Mouse (Mus musculus) monocyte, adult 5-6 weeks (primary cell): ENCODE measurements around the gene Wdr83. TPM values are rescaled to one million over a fixed set of nuclear protein-coding genes. Genes with fewer than 3 reads are reported as not detected.

Source experiments
- ATAC-seq: fragments of 153-309, 156-312 bp; replicated peaks from 2 replicates; pipeline ENCODE4 v1.8.0; 2017; ENCODE audit warnings: mild to moderate bottlenecking; ENCODE audit not compliant: low TSS enrichment, insufficient number of reproducible peaks, severe bottlenecking, poor library complexity, low FRiP score
- total RNA-seq: library from RNA; stranded (forward); fragments of 200-1000, 200-491, 200-594 nt; gene quantifications from 3 replicates; pipeline ENCODE4 v1.2.3, GENCODE M21; 2017

Gene Wdr83
- total RNA-seq, 1 experiment from 2014 or later: 13.6 TPM

DNA sequence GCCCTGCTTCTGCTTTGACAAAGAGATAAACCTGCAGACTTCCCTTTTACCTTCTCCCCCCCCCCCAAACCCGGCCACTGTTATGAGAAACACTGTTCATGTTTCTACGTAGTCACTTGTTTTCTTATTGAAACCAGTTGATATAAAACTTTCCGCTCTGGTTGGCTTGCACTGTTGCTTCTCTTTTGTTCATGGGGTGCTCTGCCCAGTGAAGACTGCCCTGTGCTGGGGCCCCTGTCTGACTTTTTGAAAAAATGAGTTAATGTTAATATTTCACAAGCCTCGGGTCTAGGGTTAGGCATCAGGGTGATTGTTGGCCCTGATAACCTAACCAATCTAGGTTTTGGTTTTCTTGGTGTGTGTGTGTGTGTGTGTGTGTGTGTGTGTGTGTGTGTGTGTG is 1.1 kb upstream of the Wdr83 start:
- 0 out of 2 replicates have a peak, but pooled peaks have one; percentile 10 for ATAC-seq

DNA sequence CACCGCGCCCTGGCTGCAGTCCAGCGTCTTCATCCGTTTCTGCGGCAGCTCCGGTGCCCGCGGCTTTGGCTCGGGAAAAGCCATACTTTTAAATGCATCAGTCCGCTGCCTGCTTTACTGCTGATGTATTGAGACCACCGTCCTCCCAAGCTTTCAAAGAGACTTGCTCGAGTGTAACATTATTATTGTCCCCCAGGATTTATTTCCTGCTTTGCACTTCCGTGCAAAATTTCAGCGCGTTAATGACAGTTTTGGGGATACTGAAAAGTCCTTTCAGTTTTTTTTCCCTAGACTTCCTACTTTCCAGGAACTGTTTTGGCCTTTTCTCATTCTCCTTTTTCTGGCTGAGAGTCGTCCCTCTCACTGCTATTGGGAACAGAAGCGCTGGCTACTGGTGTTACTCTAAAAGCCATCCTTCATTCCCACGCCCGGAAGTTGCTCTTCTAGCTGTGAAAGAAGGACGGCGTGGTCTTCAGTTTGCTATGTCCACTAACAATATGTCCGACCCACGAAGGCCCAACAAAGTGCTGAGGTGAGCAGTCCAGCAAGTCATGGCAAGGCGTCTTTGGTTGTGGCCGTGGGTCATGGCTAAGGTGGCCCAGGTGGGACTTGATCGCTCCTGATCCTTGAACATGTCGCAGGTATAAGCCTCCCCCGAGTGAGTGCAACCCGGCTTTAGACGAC is 432 bp downstream of the Wdr83 start, which contains the start of gene Wdr83os:
Gene Wdr83os, plus strand, starts transcription at position 209 of the 684 bp plus-strand sequence.
- peak; percentile 10; the same call in 1 of the 2 replicates for ATAC-seq

DNA sequence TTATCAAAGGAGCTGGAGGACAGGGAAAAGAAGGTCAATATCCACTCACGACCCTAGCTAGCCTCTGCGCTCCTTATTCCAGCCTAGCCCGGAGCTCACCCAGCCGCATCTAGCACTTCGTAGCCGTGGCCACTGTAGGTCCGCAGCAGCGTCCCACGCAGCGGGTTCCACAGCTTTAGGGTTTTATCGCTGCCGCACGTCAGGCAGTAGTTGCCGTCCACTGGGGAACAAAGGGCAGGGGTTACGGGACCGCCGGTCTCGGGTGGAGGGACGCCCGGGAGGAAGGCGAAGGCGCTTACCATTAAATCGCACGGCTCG is 933 bp downstream of the Wdr83 start:
- no peak for ATAC-seq

DNA sequence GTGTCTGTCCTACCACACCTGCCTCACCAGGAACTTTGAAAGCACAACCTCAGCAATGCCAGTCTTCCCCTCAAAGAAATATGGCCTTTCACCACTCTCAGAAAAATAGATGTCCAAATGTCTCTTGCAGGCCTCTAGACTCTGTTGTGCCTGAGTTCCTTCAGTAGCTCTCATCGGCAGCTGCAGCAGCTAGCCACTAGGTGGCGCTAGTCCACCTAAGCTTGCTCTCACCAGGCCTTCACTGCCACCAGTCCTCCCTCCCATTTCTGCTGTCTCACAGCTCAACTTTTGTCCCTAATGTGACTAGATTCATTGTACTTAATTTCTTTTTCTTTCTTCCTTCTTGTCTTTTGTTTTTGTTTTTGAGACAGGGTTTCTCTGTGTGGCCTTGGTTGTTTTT is 4.1 kb downstream of the Wdr83 start:
- 0 out of 2 replicates have a peak, but pooled peaks have one; percentile 23 for ATAC-seq

DNA sequence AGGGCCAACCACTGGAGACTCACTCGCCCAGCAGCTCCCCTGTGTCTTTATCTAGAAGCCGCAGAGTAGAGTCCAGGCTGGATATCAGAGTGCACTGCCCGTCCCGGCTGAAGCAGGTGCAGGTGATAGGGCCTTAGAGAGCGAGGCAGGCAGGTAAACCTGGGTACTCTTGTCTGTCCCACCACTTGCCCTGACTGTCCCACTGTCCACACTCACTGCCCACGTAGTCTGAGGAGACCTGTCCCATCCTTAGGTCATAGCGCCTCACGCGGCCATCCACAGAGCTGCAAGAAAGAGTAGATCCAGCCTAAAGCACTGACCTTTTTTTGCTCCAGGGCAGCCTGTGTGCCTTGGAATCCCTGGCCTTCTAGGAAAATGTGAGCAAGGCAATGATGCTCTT is 5.1 kb downstream of the Wdr83 start:
- ATAC-seq: no peak

DNA sequence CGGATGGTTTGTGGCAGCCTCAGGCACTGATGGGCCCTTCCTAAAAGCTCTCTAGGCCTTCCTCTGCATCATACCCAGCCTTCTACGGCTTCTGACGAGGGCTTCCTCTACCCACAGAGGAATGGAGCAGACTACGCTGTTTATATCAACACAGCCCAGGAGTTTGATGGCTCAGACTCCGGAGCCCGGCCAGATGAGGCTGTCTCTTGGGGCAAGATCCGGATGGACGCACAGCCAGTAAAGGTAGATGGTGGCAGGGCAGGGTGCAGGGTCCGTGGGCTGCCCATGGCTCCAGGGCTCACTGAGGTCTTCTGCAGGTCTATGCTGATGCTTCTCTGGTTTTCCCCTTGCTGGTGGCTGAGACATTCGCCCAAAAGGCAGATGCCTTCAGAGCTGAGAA is 6.5 kb downstream of the Wdr83 start:
- no peak for ATAC-seq

DNA sequence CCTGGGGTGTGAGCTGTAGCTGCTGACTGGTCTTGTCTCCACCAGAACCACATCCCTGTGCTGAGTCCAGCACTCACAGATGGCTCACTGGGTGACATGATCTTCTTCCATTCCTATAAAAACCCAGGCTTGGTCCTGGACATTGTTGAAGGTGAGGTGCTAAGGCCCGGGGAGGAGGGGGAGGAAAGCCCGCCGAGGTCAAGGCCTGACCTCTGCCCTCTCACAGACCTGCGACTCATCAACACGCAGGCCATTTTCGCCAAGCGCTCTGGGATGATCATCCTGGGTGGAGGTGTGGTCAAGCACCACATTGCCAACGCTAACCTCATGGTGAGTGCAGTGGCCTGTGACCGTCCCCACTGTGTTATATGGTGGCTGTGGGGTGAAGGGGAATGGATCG is 6.9 kb downstream of the Wdr83 start:
- ATAC-seq: no peak

DNA sequence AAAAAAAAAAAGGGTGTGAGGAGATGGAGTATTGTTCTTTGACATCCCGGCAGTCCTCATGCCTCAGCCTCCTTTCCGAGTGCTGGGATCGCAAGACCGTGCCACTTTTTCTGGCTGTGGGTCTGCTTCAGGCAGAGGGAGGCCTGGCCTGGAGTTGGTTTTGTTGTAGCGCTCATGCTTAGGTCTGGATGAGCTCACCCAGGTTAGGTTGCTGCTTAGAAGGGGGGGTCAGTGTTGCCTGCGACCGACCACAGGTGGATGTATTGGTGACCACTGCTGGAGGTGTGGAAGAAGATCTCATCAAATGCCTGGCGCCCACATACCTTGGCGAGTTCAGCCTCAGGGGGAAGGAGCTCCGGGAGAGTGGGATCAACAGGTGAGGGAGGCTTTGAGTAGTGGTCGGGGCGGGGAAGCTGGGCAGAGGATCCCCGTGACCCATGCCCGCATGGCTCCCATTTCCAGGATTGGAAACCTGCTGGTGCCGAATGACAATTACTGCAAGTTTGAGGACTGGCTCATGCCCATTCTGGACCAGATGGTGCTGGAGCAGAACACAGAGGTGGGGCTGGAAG is 8.0 kb downstream of the Wdr83 start:
- ATAC-seq: no peak

DNA sequence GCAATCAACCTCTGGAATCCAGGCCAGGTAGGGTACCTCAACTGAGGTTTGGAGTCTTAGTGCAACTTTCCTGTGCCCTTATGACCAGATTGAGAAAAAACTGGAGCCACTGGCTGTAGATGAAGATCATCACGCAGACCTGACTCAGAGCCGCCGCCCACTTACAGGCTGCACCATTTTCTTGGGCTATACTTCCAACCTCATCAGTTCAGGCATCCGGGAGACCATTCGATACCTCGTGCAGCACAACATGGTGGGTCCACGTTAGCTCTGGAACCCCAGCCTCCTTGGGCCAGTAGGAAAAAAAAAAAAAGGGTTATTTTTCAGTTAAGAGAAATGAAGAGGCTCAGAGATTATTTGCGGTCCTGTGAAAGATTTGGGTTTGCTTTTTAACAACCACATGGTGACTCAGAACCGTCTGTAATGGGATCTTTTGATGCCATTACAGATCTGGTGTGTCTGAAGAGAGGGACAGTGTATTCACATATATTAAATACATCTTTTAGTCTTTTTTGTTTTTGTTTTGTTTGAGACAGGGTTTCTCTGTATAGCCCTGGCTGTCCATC is 8.7 kb downstream of the Wdr83 start:
- ATAC-seq: no peak

DNA sequence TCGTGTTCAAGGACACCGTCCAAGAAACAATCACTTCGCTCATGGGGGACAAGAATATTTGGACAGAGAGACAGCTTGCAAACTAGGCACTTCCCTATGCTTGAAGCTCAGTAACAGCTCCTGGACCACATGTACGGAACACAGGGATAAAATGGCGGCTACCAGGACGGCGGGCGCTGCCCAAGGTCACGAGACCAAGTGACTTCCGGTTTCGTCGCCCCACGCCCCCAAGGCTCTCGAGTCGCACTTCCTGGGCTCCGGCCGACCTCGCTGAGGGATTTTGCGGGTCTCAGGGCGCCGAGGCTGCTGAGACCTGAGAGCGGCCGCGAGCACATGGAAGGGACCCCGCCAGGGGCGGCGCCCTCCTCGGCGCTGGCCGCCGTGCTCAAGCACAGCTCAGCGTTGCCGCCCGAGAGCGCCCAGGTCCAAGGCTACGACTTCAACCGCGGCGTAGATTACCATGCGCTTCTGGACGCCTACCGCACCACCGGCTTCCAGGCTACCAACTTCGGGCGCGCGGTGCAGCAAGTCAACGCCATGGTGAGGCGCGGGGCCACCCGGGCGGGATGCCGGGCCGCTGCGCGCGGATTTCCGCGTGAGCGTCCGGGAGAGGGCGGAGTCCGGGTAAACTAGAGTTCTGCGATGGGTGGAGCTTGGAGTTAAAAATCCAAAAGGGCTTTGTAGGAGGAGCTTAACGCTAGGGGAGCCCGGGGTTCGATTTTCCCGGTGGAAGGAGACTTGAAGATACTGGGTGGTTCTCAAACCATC is 9.4 kb downstream of the Wdr83 start, which contains the start of gene Dhps:
Gene Dhps, plus strand, starts transcription at position 244 of the 768 bp plus-strand sequence.
- ATAC-seq: peak; percentile 82

DNA sequence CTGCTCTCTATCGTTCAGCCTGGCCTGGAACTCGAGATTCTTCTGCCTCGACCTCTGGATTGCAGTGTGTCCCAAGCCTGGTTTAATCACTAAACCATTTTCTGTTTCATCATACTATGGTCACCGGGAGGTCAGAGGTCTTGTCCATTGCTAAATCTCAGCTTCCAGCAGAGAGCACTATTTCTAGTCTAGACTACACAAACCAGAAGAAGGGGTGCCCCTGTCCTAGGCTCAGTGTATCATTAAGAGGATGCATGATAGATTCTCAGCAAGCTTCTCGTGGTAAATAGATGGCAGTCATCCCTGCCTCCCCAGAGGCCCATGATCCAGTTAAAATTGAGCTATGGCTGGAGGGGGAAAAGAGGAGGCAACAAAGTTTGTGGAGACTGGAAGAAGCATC is 10.1 kb downstream of the Wdr83 start:
- no peak for ATAC-seq

DNA sequence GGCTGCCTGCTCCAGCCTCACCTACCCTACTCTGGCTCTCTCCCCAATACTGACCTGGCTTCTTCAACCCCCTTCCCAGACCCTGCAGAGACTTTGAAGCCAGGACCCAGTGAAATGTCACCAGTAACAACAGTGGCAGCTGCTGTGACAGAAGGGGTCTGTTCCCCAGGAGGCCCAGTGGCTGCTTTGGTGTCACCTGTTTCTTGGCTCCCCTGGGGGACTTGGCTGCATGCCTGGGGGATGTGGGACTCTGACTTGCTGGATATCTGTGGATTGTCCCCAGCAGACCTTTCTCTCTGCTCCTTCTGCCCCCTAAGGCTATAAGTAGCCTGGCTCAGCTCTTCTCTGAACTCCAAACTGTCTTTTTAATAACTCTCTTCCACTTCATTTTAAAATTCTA is 13.1 kb downstream of the Wdr83 start, which contains the start of gene Gm5741:
Gene Gm5741, minus strand, starts transcription at position 1 of the 400 bp plus-strand sequence.
- no peak for ATAC-seq

DNA sequence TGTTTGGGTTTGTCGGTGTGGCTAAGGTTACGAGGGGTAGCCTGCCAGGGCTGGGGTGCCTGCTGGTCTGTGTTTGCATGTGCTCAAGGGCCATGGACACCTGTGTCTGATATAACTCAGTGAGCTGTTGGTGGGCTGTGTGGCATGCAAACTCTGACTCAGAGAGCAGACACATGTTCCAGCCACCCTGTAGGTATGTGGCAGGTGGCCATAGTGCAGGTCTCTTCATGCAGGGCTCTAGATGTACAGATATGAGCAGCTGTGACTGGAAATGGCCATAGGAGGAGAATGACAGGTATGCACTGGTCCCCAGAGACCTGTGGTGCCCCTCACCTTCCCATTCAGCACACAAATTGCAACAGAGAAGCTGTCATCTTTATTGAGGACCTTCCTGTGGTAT is 14.0 kb downstream of the Wdr83 start:
- ATAC-seq: no peak

DNA sequence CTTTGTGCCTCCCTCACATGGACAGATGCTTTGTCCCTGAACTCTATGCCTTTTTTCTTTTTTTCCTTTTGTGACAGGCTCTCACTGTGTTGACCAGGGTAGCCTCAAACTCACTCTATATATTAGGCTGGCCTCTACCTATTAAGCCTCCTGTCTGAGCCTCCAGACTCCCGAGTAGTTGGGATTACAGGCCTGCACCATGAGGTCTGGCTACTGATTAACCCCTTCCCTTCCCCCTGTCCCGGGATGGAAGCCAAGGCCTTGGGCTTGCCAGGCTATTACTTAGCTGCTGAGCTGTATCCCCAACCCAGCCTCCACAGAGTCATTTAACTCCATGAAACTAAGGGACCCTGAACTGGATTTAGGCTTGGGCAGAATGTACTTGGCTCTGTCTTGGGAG is 15.9 kb downstream of the Wdr83 start:
- no peak for ATAC-seq

DNA sequence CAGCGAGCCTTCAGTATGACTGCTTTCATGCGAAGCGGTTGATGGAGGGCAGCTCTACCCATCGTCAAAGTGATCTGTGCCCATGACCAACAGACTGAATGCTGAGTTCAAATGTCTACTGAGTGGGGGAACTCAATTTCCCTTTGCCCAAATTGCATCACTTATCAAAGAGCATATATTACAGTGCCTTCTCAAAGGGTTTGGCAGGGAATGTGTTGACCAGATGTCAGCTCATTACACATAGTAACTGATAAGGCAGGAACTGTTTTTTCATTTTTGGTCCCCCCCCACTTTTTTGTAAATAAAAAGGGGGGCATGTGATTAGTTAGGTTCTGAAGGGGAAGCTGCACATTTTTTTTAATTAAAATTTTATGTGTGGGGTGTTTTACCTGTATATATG is 18.5 kb downstream of the Wdr83 start:
- no peak for ATAC-seq

DNA sequence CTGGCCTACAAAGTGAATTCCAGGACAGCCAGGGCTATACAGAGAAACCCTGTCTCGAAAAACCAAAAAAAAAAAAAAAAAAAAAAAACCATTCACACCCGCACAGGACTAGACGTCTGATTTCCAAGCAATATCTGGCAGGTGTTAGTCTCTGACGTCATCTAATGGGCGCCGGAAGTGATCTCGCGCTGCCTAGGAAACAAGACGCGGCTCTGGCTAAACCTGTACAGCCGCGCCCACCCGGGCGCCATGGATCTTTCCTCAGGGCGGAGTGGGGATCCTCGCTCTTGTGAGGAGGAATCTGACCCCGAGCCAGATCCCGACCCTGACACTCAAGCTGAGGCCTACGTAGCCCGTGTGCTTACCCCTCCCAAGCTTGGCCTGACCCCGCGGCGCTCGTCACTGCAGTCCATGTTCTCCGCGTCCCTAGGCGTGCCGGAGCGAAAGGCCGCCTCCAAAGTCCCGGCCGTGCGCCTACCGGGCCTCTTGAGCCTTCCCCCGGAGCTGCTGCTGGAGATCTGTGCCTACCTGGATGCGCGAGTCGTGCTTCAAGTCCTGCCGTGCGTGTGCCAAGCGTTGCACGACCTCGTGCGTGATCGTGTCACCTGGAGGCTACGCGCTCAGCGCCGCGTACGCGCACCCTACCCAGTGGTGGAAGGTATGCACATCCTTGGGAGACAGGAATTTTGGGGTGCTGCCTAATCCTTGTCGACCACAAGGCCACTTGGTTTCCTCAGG is 21.1 kb downstream of the Wdr83 start, which contains the start of gene Fbxw9:
Gene Fbxw9, plus strand, starts transcription at position 177 of the 738 bp plus-strand sequence.
- peak; percentile 91 for ATAC-seq

DNA sequence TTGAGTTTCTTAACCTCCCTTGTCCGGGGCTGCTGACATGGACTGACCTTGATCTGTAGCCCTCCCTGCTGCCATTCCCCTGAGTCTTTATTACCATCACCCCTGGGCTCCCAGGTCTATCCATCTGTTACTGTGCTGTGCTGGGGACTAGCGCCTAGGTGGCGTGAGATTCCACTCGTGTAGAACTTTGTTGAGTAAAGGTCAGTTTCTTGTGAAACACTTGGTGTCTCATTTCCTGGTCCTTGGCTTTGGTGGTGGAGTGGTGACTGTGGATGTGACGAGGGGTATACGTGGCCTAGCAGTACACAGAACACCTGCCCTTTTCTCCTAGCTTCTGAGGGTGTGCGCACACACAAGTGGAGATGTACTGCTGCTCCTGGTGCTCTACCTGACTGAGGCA is 23.7 kb downstream of the Wdr83 start:
- no peak for ATAC-seq

DNA sequence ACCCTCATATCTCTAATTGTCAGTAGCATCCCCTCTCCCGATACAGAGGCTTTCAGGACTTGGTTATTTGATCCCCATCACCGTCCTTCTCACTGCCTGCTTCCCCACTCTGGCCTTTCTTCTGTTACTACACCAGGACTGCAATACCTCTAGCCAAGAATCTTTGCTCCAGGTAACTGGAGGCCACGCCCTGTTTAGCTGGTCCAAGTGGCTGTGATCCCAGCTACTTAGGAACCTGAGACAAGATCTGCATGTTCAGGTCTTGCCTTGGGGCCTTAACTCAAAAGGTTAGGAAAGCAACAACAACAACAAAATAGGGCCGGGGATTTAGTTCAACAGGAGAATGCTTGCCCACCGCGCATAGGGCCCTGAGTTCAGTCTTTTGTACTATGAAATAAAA is 37.5 kb downstream of the Wdr83 start:
- no peak for ATAC-seq
